Mouse (Mus musculus) E14TG2a.4 (cell line): ENCODE results near the gene Olfr1034.
A peak's percentile ranks its signal among the peaks of the same experiment; 100 is the strongest.
"Not testable (repeated sequence)": the region's sequence is repeated elsewhere in the genome, so short reads cannot be mapped to it uniquely, and the experiment has no call there.

Experiments used
- CTCF ChIP-seq: conservative IDR thresholded peaks from 2 replicates; pipeline ENCODE4 v1.5.1; 2014; ENCODE audit warnings: low read length
- NANOG ChIP-seq: IDR thresholded peaks from 2 replicates; pipeline ENCODE4 v1.6.1; 2014; ENCODE audit warnings: borderline replicate concordance, low read length, mixed read lengths
- POU5F1 ChIP-seq: IDR thresholded peaks from 2 replicates; pipeline ENCODE4 v1.6.1; 2014; ENCODE audit warnings: low read length, borderline replicate concordance

- TF ChIP-seq CTCF, POU5F1: not testable (repeated sequence)
- peak; percentile 33; the same call in 1 of the 2 replicates for TF ChIP-seq NANOG
Observed at GRCm38 (mm10) chr2:86050777-86051176, 5.1 kb downstream of the Olfr1034 start.
